In genomic region chr2:55091495-55091894, GRCm38 (mm10) we compare ENCODE assay signal across 14 mouse cellular contexts.
DNase-seq lines count a peak whose midpoint lies in the region; ATAC-seq and TF ChIP-seq lines count a peak whose summit lies in the region.
"Had no signal": no experiment of that assay in that cellular context is flagged by ENCODE, and none has a peak within 500 bp of the region (broad histone marks: within the 10 kb centered on the region; RNA-seq: fewer than 3 reads in every experiment).

No protein-coding gene starts in this region.

- H3K27me3 ChIP-seq in embryonic facial prominence, embryonic 11.5 days (ENCODE audit: control insufficient read depth, insufficient read depth, low read length), result no peaks in the 10 kb centered on the region
- H3K27me3 ChIP-seq in hindbrain, embryonic 12.5 days, result no peaks in the 10 kb centered on the region; the same call in 1 of the 2 replicates
- no peaks in the 10 kb centered on the region for H3K27me3 ChIP-seq in midbrain, embryonic 15.5 days (replicated peaks)
- no peaks in the 10 kb centered on the region for H3K27me3 ChIP-seq in heart, embryonic 12.5 days (replicated peaks)
- no peaks in the 10 kb centered on the region for H3K27me3 ChIP-seq in heart, adult 2 months (ENCODE audit: control insufficient read depth, insufficient read depth, low read length)
- H3K27me3 ChIP-seq: liver, embryonic 13.5 days had no signal

- H3K4me1 ChIP-seq in embryonic facial prominence, embryonic 11.5 days (ENCODE audit: control insufficient read depth, insufficient read depth, low read length), result no peaks in the 10 kb centered on the region
- no peaks in the 10 kb centered on the region for H3K4me1 ChIP-seq in hindbrain, embryonic 12.5 days
- H3K4me1 ChIP-seq in midbrain, embryonic 15.5 days, result peaks cover 5% of the 10 kb centered on the region; the same call in 1 of the 2 replicates
- no peaks in the 10 kb centered on the region for H3K4me1 ChIP-seq in heart, embryonic 12.5 days (replicated peaks)
- no peaks in the 10 kb centered on the region for H3K4me1 ChIP-seq in heart, adult 2 months (ENCODE audit: control insufficient read depth, insufficient read depth, low read length)
- H3K4me1 ChIP-seq: liver, embryonic 13.5 days had no signal

- no peak overlapping the region for H3K4me3 ChIP-seq in embryonic facial prominence, embryonic 11.5 days (ENCODE audit: low read depth, low read length)
- H3K4me3 ChIP-seq in hindbrain, embryonic 12.5 days, result no peak overlapping the region
- H3K4me3 ChIP-seq in midbrain, embryonic 15.5 days, result no peak overlapping the region
- no peak overlapping the region for H3K4me3 ChIP-seq in heart, embryonic 12.5 days
- no peak overlapping the region for H3K4me3 ChIP-seq in heart, adult 2 months
- H3K4me3 ChIP-seq: liver, embryonic 13.5 days had no signal

- no peak overlapping the region for H3K27ac ChIP-seq in embryonic facial prominence, embryonic 11.5 days (replicated peaks; ENCODE audit: low read depth, low read length)
- H3K27ac ChIP-seq in hindbrain, embryonic 12.5 days, result no peak overlapping the region
- H3K27ac ChIP-seq in midbrain, embryonic 15.5 days, result no peak overlapping the region
- no peak overlapping the region for H3K27ac ChIP-seq in heart, embryonic 12.5 days (ENCODE audit: poor library complexity, severe bottlenecking)
- H3K27ac ChIP-seq in heart, adult 2 months, result no peak overlapping the region
- H3K27ac ChIP-seq: liver, embryonic 13.5 days had no signal

- no peak overlapping the region for H3K9ac ChIP-seq in embryonic facial prominence, embryonic 11.5 days (replicated peaks; ENCODE audit: low read length)
- H3K9ac ChIP-seq in hindbrain, embryonic 12.5 days, result no peak overlapping the region
- H3K9ac ChIP-seq in midbrain, embryonic 15.5 days, result no peak overlapping the region
- no peak overlapping the region for H3K9ac ChIP-seq in heart, embryonic 12.5 days
- H3K9ac ChIP-seq in heart, adult 2 months (ENCODE audit: low read depth, low read length), result no peak overlapping the region
- H3K9ac ChIP-seq: liver, embryonic 13.5 days had no signal

- H3K9me3 ChIP-seq in embryonic facial prominence, embryonic 11.5 days (replicated peaks; ENCODE audit: control insufficient read depth, low read length), result no peaks in the 10 kb centered on the region
- no peaks in the 10 kb centered on the region for H3K9me3 ChIP-seq in hindbrain, embryonic 12.5 days (replicated peaks)
- H3K9me3 ChIP-seq in midbrain, embryonic 15.5 days, result no peaks in the 10 kb centered on the region
- H3K9me3 ChIP-seq in heart, embryonic 12.5 days (replicated peaks), result no peaks in the 10 kb centered on the region
- H3K9me3 ChIP-seq: liver, embryonic 13.5 days had no signal

- WGBS in embryonic facial prominence, embryonic 11.5 days, result 80% methylated on average over 4 of the region's 4 CpGs
- 25% methylated on average over 4 of the region's 4 CpGs for WGBS in hindbrain, embryonic 12.5 days
- WGBS in midbrain, embryonic 15.5 days, result 9% methylated on average over 4 of the region's 4 CpGs
- WGBS in heart, embryonic 12.5 days, result 72% methylated on average over 4 of the region's 4 CpGs
- WGBS in heart, adult 2 months, result 57% methylated on average over 4 of the region's 4 CpGs

- no peak overlapping the region for H3K4me2 ChIP-seq in embryonic facial prominence, embryonic 11.5 days (ENCODE audit: low read depth, low read length)
- H3K4me2 ChIP-seq in hindbrain, embryonic 12.5 days (replicated peaks), result no peak overlapping the region
- no peak overlapping the region for H3K4me2 ChIP-seq in midbrain, embryonic 15.5 days
- H3K4me2 ChIP-seq in heart, embryonic 12.5 days, result no peak overlapping the region
- H3K4me2 ChIP-seq: liver, embryonic 13.5 days had no signal

- no peak for TF ChIP-seq CTCF in brain, embryonic 14.5 days (IDR thresholded peaks at IDR 0.05; ENCODE audit: borderline replicate concordance, extremely low read depth, insufficient read depth, insufficient read length)
- TF ChIP-seq CTCF in heart, adult 2 months (IDR thresholded peaks at IDR 0.05), result no peak

- no peak for TF ChIP-seq EP300 in heart, adult 2 months (IDR thresholded peaks at IDR 0.05; ENCODE audit: insufficient read depth, low read depth, low read length)

- ATAC-seq in embryonic facial prominence, embryonic 11.5 days (replicated peaks; ENCODE audit: insufficient number of reproducible peaks, low FRiP score, low TSS enrichment, low read depth), result peak; percentile 72; the same call in 1 of the 2 replicates
- ATAC-seq in hindbrain, embryonic 12.5 days (ENCODE audit: low FRiP score), result peak; percentile 95
- peak; percentile 91 for ATAC-seq in midbrain, embryonic 15.5 days (replicated peaks)
- ATAC-seq in heart, embryonic 12.5 days (ENCODE audit: insufficient number of reproducible peaks, low FRiP score), result no peak
- ATAC-seq: inflammation-experienced regulatory T-cells, adult 6 months had no signal

- no peaks in the 10 kb centered on the region for H3K36me3 ChIP-seq in embryonic facial prominence, embryonic 11.5 days (replicated peaks; ENCODE audit: control insufficient read depth, insufficient read depth, low read depth, low read length)
- H3K36me3 ChIP-seq in hindbrain, embryonic 12.5 days, result no peaks in the 10 kb centered on the region
- no peaks in the 10 kb centered on the region for H3K36me3 ChIP-seq in midbrain, embryonic 15.5 days (replicated peaks)
- no peaks in the 10 kb centered on the region for H3K36me3 ChIP-seq in heart, embryonic 12.5 days
- H3K36me3 ChIP-seq in heart, adult 2 months (ENCODE audit: control insufficient read depth, insufficient read depth, low read length), result no peaks in the 10 kb centered on the region
- H3K36me3 ChIP-seq: liver, embryonic 13.5 days had no signal

- TF ChIP-seq POLR2A in brain, embryonic 14.5 days (IDR thresholded peaks at IDR 0.05; ENCODE audit: borderline replicate concordance, extremely low read depth, insufficient read depth, insufficient read length, poor library complexity, severe bottlenecking), result no peak
- no peak for TF ChIP-seq POLR2A in heart, adult 2 months (IDR thresholded peaks at IDR 0.05; ENCODE audit: insufficient read depth, low read depth, low read length)

- DNase-seq in brain, embryonic 14.5 days (ENCODE audit: low read depth), result peak; percentile 77
- no peak for DNase-seq in embryonic facial prominence, embryonic 11.5 days (ENCODE audit: low spot score)
- DNase-seq in yolk sac, embryonic 10.5 days (ENCODE audit: low spot score), result no peak
- no peak for DNase-seq in spleen, adult 18-20 months
- no peak for DNase-seq in heart, adult 2 months
- DNase-seq: adrenal gland, postnatal 36 days; cerebellum, adult 2 months; kidney, postnatal 25 days; liver, embryonic 13.5 days; right cerebral cortex, postnatal 4 days had no signal

- intact Hi-C loops in heart, adult 2 months (cut with DNase I), result loop anchor here (5.0 kb wide), 1 partner anchor 751 kb away; no protein-coding TSS in a partner anchor

- no peaks in the 10 kb centered on the region for H3K79me2 ChIP-seq in heart, adult 2 months (replicated peaks; ENCODE audit: control insufficient read depth, insufficient read depth, low read length)
